Mouse (Mus musculus) T-helper 1 cell (primary cell): ENCODE data around the gene 6030468B19Rik.
"Not testable (repeated sequence)": the region's sequence is repeated elsewhere in the genome, so short reads cannot be mapped to it uniquely, and the experiment has no call there.

Source experiments
- in situ Hi-C: fragments of 300-600 bp; cut with MboI, MseI; formaldehyde crosslinking; loops from one replicate; pipeline ENCODE4 v1.15.1; 2025; ENCODE audit warnings: high pct_unique_total_duplicates

The 6030468B19Rik gene

GRCm38 (mm10) chr11:117778851-117779433 is 18.5 kb upstream of the 6030468B19Rik start:
- in situ Hi-C loops: no loop called here

- in situ Hi-C loops: no loop called here
These were observed 17.8 kb upstream of the 6030468B19Rik start for GRCm38 (mm10) chr11:117779434-117780198.

- in situ Hi-C loops: no loop called here
These were observed 17.3 kb upstream of the 6030468B19Rik start for GRCm38 (mm10) chr11:117780199-117780515.

- in situ Hi-C loops: no loop called here
These were observed 16.8 kb upstream of the 6030468B19Rik start for GRCm38 (mm10) chr11:117780582-117781111.

GRCm38 (mm10) chr11:117781199-117781821 is 16.1 kb upstream of the 6030468B19Rik start:
- in situ Hi-C loops: no loop called here

GRCm38 (mm10) chr11:117781993-117782704 is 15.3 kb upstream of the 6030468B19Rik start, which contains the start of the genes Tmc8 and Tmc6:
Tmc8 (plus strand) TSS chr11:117782076.
Tmc6 (minus strand) TSS chr11:117782198.
- in situ Hi-C loops: no loop called here

GRCm38 (mm10) chr11:117782705-117783034 is 14.8 kb upstream of the 6030468B19Rik start:
- in situ Hi-C loops: no loop called here

GRCm38 (mm10) chr11:117783089-117783488 is 14.4 kb upstream of the 6030468B19Rik start:
- in situ Hi-C loops: no loop called here

- in situ Hi-C loops: no loop called here
These were observed 13.7 kb upstream of the 6030468B19Rik start for GRCm38 (mm10) chr11:117783683-117784309.

GRCm38 (mm10) chr11:117786294-117786693 is 11.2 kb upstream of the 6030468B19Rik start:
- in situ Hi-C loops: no loop called here

GRCm38 (mm10) chr11:117788481-117788880 is 9.0 kb upstream of the 6030468B19Rik start:
- in situ Hi-C loops: not testable (repeated sequence)

GRCm38 (mm10) chr11:117790286-117790685 is 7.2 kb upstream of the 6030468B19Rik start:
- in situ Hi-C loops: no loop called here

GRCm38 (mm10) chr11:117790703-117791440 is 6.6 kb upstream of the 6030468B19Rik start:
- in situ Hi-C loops: no loop called here

GRCm38 (mm10) chr11:117791441-117791761 is 6.1 kb upstream of the 6030468B19Rik start:
- in situ Hi-C loops: no loop called here

GRCm38 (mm10) chr11:117792281-117792888 is 5.1 kb upstream of the 6030468B19Rik start:
- in situ Hi-C loops: no loop called here

GRCm38 (mm10) chr11:117794035-117794551 is 3.4 kb upstream of the 6030468B19Rik start:
- in situ Hi-C loops: no loop called here

- in situ Hi-C loops: no loop called here
These were observed 506 bp upstream of the 6030468B19Rik start for GRCm38 (mm10) chr11:117796954-117797353.

GRCm38 (mm10) chr11:117798160-117798541 is 691 bp downstream of the 6030468B19Rik start:
- in situ Hi-C loops: no loop called here

GRCm38 (mm10) chr11:117799174-117799573 is 1.7 kb downstream of the 6030468B19Rik start:
- in situ Hi-C loops: no loop called here

GRCm38 (mm10) chr11:117800038-117800437 is 2.6 kb downstream of the 6030468B19Rik start:
- in situ Hi-C loops: loop anchor here (10.0 kb wide), 1 partner anchor 385 kb away; no protein-coding TSS in a partner anchor
